Mouse (Mus musculus): ENCODE results near the gene Atpaf1. TPM values are rescaled to one million over a fixed set of nuclear protein-coding genes. Genes with fewer than 3 reads are reported as not detected.

Gene Atpaf1
- polyA plus RNA-seq, 1 experiment, result 54.4 TPM

- Histone ChIP-seq H3K4me1 (ENCODE audit: control insufficient read depth, insufficient read depth, low read length) (peaks cover 9% of the 10 kb centered on the region), H3K4me3 (ENCODE audit: insufficient read depth, low read length) (peak overlapping the region; percentile 63), H3K27ac (ENCODE audit: insufficient read depth, low read length) (0 out of 2 replicates have a peak overlapping the region, but pooled peaks have one; percentile 18)
- no peak for TF ChIP-seq CTCF (IDR thresholded peaks at IDR 0.05; ENCODE audit: extremely low read depth, insufficient read depth, low read length)
- TF ChIP-seq POLR2A (IDR thresholded peaks at IDR 0.05; ENCODE audit: extremely low read depth, insufficient read depth, low read length), result no peak
Measured at GRCm38 (mm10) chr4:115785511-115786034, 961 bp downstream of the Atpaf1 start.

GRCm38 (mm10) chr4:115790864-115791263 lies 6.3 kb downstream of the Atpaf1 start:
- Histone ChIP-seq H3K4me3 (ENCODE audit: insufficient read depth, low read length) (no peak overlapping the region), H3K27ac (ENCODE audit: insufficient read depth, low read length) (no peak overlapping the region)
- TF ChIP-seq CTCF (IDR thresholded peaks at IDR 0.05; ENCODE audit: extremely low read depth, insufficient read depth, low read length), result no peak

GRCm38 (mm10) chr4:115795360-115795759 lies 10.7 kb downstream of the Atpaf1 start:
- no peak for TF ChIP-seq POLR2A (IDR thresholded peaks at IDR 0.05; ENCODE audit: extremely low read depth, insufficient read depth, low read length)
- Histone ChIP-seq H3K4me3 (ENCODE audit: insufficient read depth, low read length) (no peak overlapping the region), H3K27ac (ENCODE audit: insufficient read depth, low read length) (no peak overlapping the region)

More at GRCm38 (mm10) chr4:115790864-115791263, 6.3 kb downstream of the Atpaf1 start:
- peaks cover 1% of the 10 kb centered on the region for H3K4me1 ChIP-seq (ENCODE audit: control insufficient read depth, insufficient read depth, low read length)

GRCm38 (mm10) chr4:115799981-115800380 lies 15.4 kb downstream of the Atpaf1 start:
- no peaks in the 10 kb centered on the region for H3K4me1 ChIP-seq (ENCODE audit: control insufficient read depth, insufficient read depth, low read length)
- no peak overlapping the region for H3K27ac ChIP-seq (ENCODE audit: insufficient read depth, low read length)
- TF ChIP-seq CTCF (IDR thresholded peaks at IDR 0.05; ENCODE audit: extremely low read depth, insufficient read depth, low read length) (no peak), POLR2A (IDR thresholded peaks at IDR 0.05; ENCODE audit: extremely low read depth, insufficient read depth, low read length) (no peak)
- no peak overlapping the region for H3K4me3 ChIP-seq (ENCODE audit: insufficient read depth, low read length)

More at GRCm38 (mm10) chr4:115795360-115795759, 10.7 kb downstream of the Atpaf1 start:
- peaks cover 1% of the 10 kb centered on the region for H3K4me1 ChIP-seq (ENCODE audit: control insufficient read depth, insufficient read depth, low read length)

- TF ChIP-seq POLR2A (IDR thresholded peaks at IDR 0.05; ENCODE audit: extremely low read depth, insufficient read depth, low read length), result no peak
- no peak for TF ChIP-seq CTCF (IDR thresholded peaks at IDR 0.05; ENCODE audit: extremely low read depth, insufficient read depth, low read length)
- no peaks in the 10 kb centered on the region for H3K4me1 ChIP-seq (ENCODE audit: control insufficient read depth, insufficient read depth, low read length)
- no peak overlapping the region for H3K27ac ChIP-seq (ENCODE audit: insufficient read depth, low read length)
- H3K4me3 ChIP-seq (ENCODE audit: insufficient read depth, low read length), result no peak overlapping the region
Measured at GRCm38 (mm10) chr4:115812326-115812725, 27.7 kb downstream of the Atpaf1 start.

GRCm38 (mm10) chr4:115815606-115816005 lies 31.0 kb downstream of the Atpaf1 start:
- H3K4me3 ChIP-seq (ENCODE audit: insufficient read depth, low read length), result no peak overlapping the region
- TF ChIP-seq CTCF (IDR thresholded peaks at IDR 0.05; ENCODE audit: extremely low read depth, insufficient read depth, low read length), result no peak
- no peak for TF ChIP-seq POLR2A (IDR thresholded peaks at IDR 0.05; ENCODE audit: extremely low read depth, insufficient read depth, low read length)
- H3K27ac ChIP-seq (ENCODE audit: insufficient read depth, low read length), result no peak overlapping the region
- H3K4me1 ChIP-seq (ENCODE audit: control insufficient read depth, insufficient read depth, low read length), result no peaks in the 10 kb centered on the region

- no peak for TF ChIP-seq CTCF (IDR thresholded peaks at IDR 0.05; ENCODE audit: extremely low read depth, insufficient read depth, low read length)
- TF ChIP-seq POLR2A (IDR thresholded peaks at IDR 0.05; ENCODE audit: extremely low read depth, insufficient read depth, low read length), result no peak
- Histone ChIP-seq H3K4me1 (ENCODE audit: control insufficient read depth, insufficient read depth, low read length) (no peaks in the 10 kb centered on the region), H3K27ac (ENCODE audit: insufficient read depth, low read length) (no peak overlapping the region), H3K4me3 (ENCODE audit: insufficient read depth, low read length) (no peak overlapping the region)
Measured at GRCm38 (mm10) chr4:115820199-115820598, 35.6 kb downstream of the Atpaf1 start.

- Histone ChIP-seq H3K27ac (ENCODE audit: insufficient read depth, low read length) (no peak overlapping the region), H3K4me3 (ENCODE audit: insufficient read depth, low read length) (no peak overlapping the region)
- TF ChIP-seq CTCF (IDR thresholded peaks at IDR 0.05; ENCODE audit: extremely low read depth, insufficient read depth, low read length), result no peak
- TF ChIP-seq POLR2A (IDR thresholded peaks at IDR 0.05; ENCODE audit: extremely low read depth, insufficient read depth, low read length), result no peak
Measured at GRCm38 (mm10) chr4:115820944-115821343, 36.3 kb downstream of the Atpaf1 start.

GRCm38 (mm10) chr4:115821431-115821830 lies 36.8 kb downstream of the Atpaf1 start:
- Histone ChIP-seq H3K4me1 (ENCODE audit: control insufficient read depth, insufficient read depth, low read length) (no peaks in the 10 kb centered on the region), H3K4me3 (ENCODE audit: insufficient read depth, low read length) (no peak overlapping the region), H3K27ac (ENCODE audit: insufficient read depth, low read length) (no peak overlapping the region)
- TF ChIP-seq POLR2A (IDR thresholded peaks at IDR 0.05; ENCODE audit: extremely low read depth, insufficient read depth, low read length), result no peak
- TF ChIP-seq CTCF (IDR thresholded peaks at IDR 0.05; ENCODE audit: extremely low read depth, insufficient read depth, low read length), result no peak

More at GRCm38 (mm10) chr4:115820944-115821343, 36.3 kb downstream of the Atpaf1 start:
- no peaks in the 10 kb centered on the region for H3K4me1 ChIP-seq (ENCODE audit: control insufficient read depth, insufficient read depth, low read length)

- TF ChIP-seq POLR2A (IDR thresholded peaks at IDR 0.05; ENCODE audit: extremely low read depth, insufficient read depth, low read length) (no peak), CTCF (IDR thresholded peaks at IDR 0.05; ENCODE audit: extremely low read depth, insufficient read depth, low read length) (no peak)
- H3K4me3 ChIP-seq (ENCODE audit: insufficient read depth, low read length), result no peak overlapping the region
- no peak overlapping the region for H3K27ac ChIP-seq (ENCODE audit: insufficient read depth, low read length)
- no peaks in the 10 kb centered on the region for H3K4me1 ChIP-seq (ENCODE audit: control insufficient read depth, insufficient read depth, low read length)
Measured at GRCm38 (mm10) chr4:115821928-115822327, 37.3 kb downstream of the Atpaf1 start.

Data from cortical plate, adult 2 months (tissue).